In the genomic region with DNA sequence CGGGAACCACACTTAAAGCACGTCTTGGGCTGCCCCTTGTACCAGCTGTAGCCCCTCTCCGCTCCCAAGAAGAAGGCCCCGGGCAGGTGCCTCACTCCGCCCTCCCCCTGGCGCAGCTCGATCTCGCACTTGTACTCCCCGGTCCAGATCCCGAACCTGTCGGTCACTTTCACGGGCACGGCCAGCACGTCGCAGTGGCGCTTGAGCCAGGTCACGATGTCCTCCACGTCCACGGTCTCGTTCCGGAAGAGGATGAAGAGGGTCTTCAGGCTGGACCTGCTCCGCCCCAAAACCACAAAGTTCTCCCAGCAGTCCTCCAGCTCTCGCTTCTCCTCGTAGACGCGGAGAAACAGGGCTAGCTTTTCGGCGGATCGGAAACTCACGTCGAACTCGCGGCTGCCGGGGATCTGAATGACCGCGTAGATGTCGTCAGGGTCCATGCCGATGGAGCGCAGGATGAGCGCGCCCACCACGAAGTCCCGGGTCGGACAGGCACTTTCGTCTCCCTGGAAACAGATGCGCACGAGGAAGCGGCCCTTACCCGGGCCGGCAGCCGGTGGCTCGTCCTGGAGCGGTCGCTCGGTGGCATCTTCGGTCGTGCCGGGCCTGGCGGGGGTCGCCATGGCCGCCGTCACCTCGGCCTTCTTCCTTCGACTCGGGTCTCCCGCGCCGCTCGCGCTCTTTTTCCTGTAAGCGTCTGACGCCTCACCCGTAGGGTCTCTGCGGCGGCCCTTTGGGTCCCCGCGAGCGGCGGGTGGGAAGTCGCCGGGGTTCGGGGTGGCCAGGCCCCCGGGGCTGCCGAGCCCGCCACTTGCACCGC, we compare ENCODE assay signal across 8 mouse cellular contexts. TPM values are rescaled to one million over a fixed set of nuclear protein-coding genes. Genes with fewer than 3 reads are reported as not detected.
DNase-seq lines count a peak whose midpoint lies in the region; ATAC-seq and TF ChIP-seq lines count a peak whose summit lies in the region.
"Had no signal": no experiment of that assay in that cellular context is flagged by ENCODE, and none has a peak within 500 bp of the region (broad histone marks: within the 10 kb centered on the region; RNA-seq: fewer than 3 reads in every experiment).

No protein-coding gene starts in this region.

- H3K9me3 ChIP-seq in kidney, embryonic 15.5 days (replicated peaks), result peaks cover 7% of the 10 kb centered on the region; the same call in 1 of the 2 replicates

- intact Hi-C loops in heart, adult 2 months (cut with DNase I), result loop anchor here (2.0 kb wide), 2 partner anchors 17 to 23 kb away; no protein-coding TSS in a partner anchor

- peaks cover 8% of the 10 kb centered on the region for H3K4me1 ChIP-seq in heart, adult 2 months (ENCODE audit: control insufficient read depth, insufficient read depth, low read length)
- H3K4me1 ChIP-seq in kidney, embryonic 15.5 days, result peaks cover 43% of the 10 kb centered on the region
- no peaks in the 10 kb centered on the region; the same call in none of the 2 replicates for H3K4me1 ChIP-seq in spleen, adult 2 months (ENCODE audit: control insufficient read depth, insufficient read depth, insufficient read length)

- no peak for TF ChIP-seq EP300 in heart, adult 2 months (IDR thresholded peaks at IDR 0.05; ENCODE audit: insufficient read depth, low read depth, low read length)

- no peaks in the 10 kb centered on the region for H3K27me3 ChIP-seq in heart, adult 2 months (ENCODE audit: control insufficient read depth, insufficient read depth, low read length)
- no peaks in the 10 kb centered on the region for H3K27me3 ChIP-seq in kidney, embryonic 15.5 days
- peaks cover 10% of the 10 kb centered on the region; the same call in 1 of the 2 replicates for H3K27me3 ChIP-seq in spleen, adult 2 months (ENCODE audit: control insufficient read depth, insufficient read depth, low read length)

- peak; percentile 50 for DNase-seq in urinary bladder, adult 2 months (ENCODE audit: low spot score)
- no peak for DNase-seq in urinary bladder, postnatal 10 days (ENCODE audit: low spot score)
- peak; percentile 64 for DNase-seq in cerebellum, adult 9-11 months
- DNase-seq in heart, adult 2 months, result peak; percentile 48 to 61
- peak; percentile 38 for DNase-seq in lung, postnatal 10 days
- no peak for DNase-seq in spleen, adult 2 months (ENCODE audit: low read depth in 1 of 2, low spot score in 2 of 2)

- no peak for TF ChIP-seq POLR2A in heart, adult 2 months (IDR thresholded peaks at IDR 0.05; ENCODE audit: insufficient read depth, low read depth, low read length)
- TF ChIP-seq POLR2A in spleen, adult 2 months (IDR thresholded peaks at IDR 0.05; ENCODE audit: low read depth, low read length), result no peak

- H3K79me2 ChIP-seq in heart, adult 2 months (replicated peaks; ENCODE audit: control insufficient read depth, insufficient read depth, low read length), result no peaks in the 10 kb centered on the region

- WGBS in heart, adult 2 months, result 2% methylated on average over 86 of the region's 86 CpGs
- WGBS in kidney, embryonic 15.5 days, result under 1% methylated on average over 86 of the region's 86 CpGs
- 10% methylated on average over 77 of the region's 86 CpGs for WGBS in spleen, adult 2 months

- no peaks in the 10 kb centered on the region for H3K36me3 ChIP-seq in heart, adult 2 months (ENCODE audit: control insufficient read depth, insufficient read depth, low read length)
- H3K36me3 ChIP-seq in kidney, embryonic 15.5 days, result 0 out of 2 replicates have a peak, but pooled peaks cover 4% of the 10 kb centered on the region
- no peaks in the 10 kb centered on the region for H3K36me3 ChIP-seq in spleen, adult 2 months (ENCODE audit: control insufficient read depth, insufficient read depth, low read length)

- ATAC-seq in kidney, embryonic 15.5 days (replicated peaks; ENCODE audit: low FRiP score), result peak; percentile 0; the same call in 1 of the 2 replicates

- peak overlapping the region; percentile 90 for H3K27ac ChIP-seq in heart, adult 2 months
- H3K27ac ChIP-seq in kidney, embryonic 15.5 days, result peak overlapping the region; percentile 98
- peak overlapping the region; percentile 50; the same call in 1 of the 2 replicates for H3K27ac ChIP-seq in spleen, adult 2 months (ENCODE audit: insufficient read depth, low read length)

- TF ChIP-seq CTCF in heart, adult 2 months (IDR thresholded peaks at IDR 0.05), result no peak
- no peak for TF ChIP-seq CTCF in spleen, adult 2 months (IDR thresholded peaks at IDR 0.05; ENCODE audit: extremely low read depth, insufficient read depth, insufficient read length, insufficient replicate concordance)

- H3K4me2 ChIP-seq in kidney, embryonic 15.5 days, result peak overlapping the region; percentile 70

- peak overlapping the region; percentile 93 for H3K9ac ChIP-seq in heart, adult 2 months (ENCODE audit: low read depth, low read length)
- peak overlapping the region; percentile 98 for H3K9ac ChIP-seq in kidney, embryonic 15.5 days

- H3K4me3 ChIP-seq in heart, adult 2 months, result peak overlapping the region; percentile 61
- H3K4me3 ChIP-seq in kidney, embryonic 15.5 days (replicated peaks), result peak overlapping the region; percentile 88
- H3K4me3 ChIP-seq in spleen, adult 2 months (ENCODE audit: extremely low read depth, insufficient read depth, insufficient read length), result peak overlapping the region; percentile 80

RNA-seq across cellular contexts. Expression of gene Zcchc3, which starts 0.9 kb away (rescaled TPM):
- polyA plus RNA-seq in urinary bladder, adult 2 months (2012; rRNA removed), result 8.7 and 9.7 TPM in 2 replicates
- 1 to 10 TPM; 6.7 to 9.1 TPM for total RNA-seq in heart, adult 2 months (2021)
- polyA plus RNA-seq in heart, adult 2 months (2012; rRNA removed), result 4.0 and 5.5 TPM in 2 replicates
- polyA plus RNA-seq in kidney, embryonic 15.5 days (2015; fragmentation: Nextera tagmentation; extraction: Ambion mirVana), result 42.4 and 45.7 TPM in 2 replicates
- polyA plus RNA-seq in spleen, adult 2 months (2012; rRNA removed), result 1.8 and 2.7 TPM in 2 replicates

RNA-seq across cellular contexts. Expression of gene 6820408C15Rik, which starts 1.4 kb away (rescaled TPM):
- 0.40 and 0.45 TPM in 2 replicates for polyA plus RNA-seq in urinary bladder, adult 2 months (2012; rRNA removed)
- total RNA-seq in heart, adult 2 months (2021), result 1 to 10 TPM; 1.5 to 2.4 TPM
- 2.5 and 4.0 TPM in 2 replicates for polyA plus RNA-seq in heart, adult 2 months (2012; rRNA removed)
- polyA plus RNA-seq in kidney, embryonic 15.5 days (2015; fragmentation: Nextera tagmentation; extraction: Ambion mirVana), result 0.56 and 0.77 TPM in 2 replicates
- 0.12 TPM in 1 of 2 replicates, not detected in the other for polyA plus RNA-seq in spleen, adult 2 months (2012; rRNA removed)

RNA-seq across cellular contexts. Expression of gene Sox12, which starts 16.1 kb away (rescaled TPM):
- 8.6 and 12.6 TPM in 2 replicates for polyA plus RNA-seq in urinary bladder, adult 2 months (2012; rRNA removed)
- total RNA-seq in heart, adult 2 months (2021), result 1 to 10 TPM; 6.9 to 8.3 TPM
- polyA plus RNA-seq in heart, adult 2 months (2012; rRNA removed), result 7.6 and 8.8 TPM in 2 replicates
- 10.6 and 12.2 TPM in 2 replicates for polyA plus RNA-seq in kidney, embryonic 15.5 days (2015; fragmentation: Nextera tagmentation; extraction: Ambion mirVana)
- polyA plus RNA-seq in spleen, adult 2 months (2012; rRNA removed), result 4.0 and 4.6 TPM in 2 replicates

RNA-seq across cellular contexts. Expression of gene Nrsn2, which starts 37.5 kb away (rescaled TPM):
- polyA plus RNA-seq in urinary bladder, adult 2 months (2012; rRNA removed), result not detected in 2 replicates
- not detected for total RNA-seq in heart, adult 2 months (2021)
- 0.31 TPM in 1 of 2 replicates, not detected in the other for polyA plus RNA-seq in heart, adult 2 months (2012; rRNA removed)
- polyA plus RNA-seq in kidney, embryonic 15.5 days (2015; fragmentation: Nextera tagmentation; extraction: Ambion mirVana), result 1.1 and 2.2 TPM in 2 replicates
- not detected in 2 replicates for polyA plus RNA-seq in spleen, adult 2 months (2012; rRNA removed)

RNA-seq across cellular contexts. Expression of gene Defb23, which starts 50.4 kb away (rescaled TPM):
- not detected in 2 replicates for polyA plus RNA-seq in urinary bladder, adult 2 months (2012; rRNA removed)
- not detected for total RNA-seq in heart, adult 2 months (2021)
- not detected in 2 replicates for polyA plus RNA-seq in heart, adult 2 months (2012; rRNA removed)
- polyA plus RNA-seq in kidney, embryonic 15.5 days (2015; fragmentation: Nextera tagmentation; extraction: Ambion mirVana), result 0.27 TPM in 1 of 2 replicates, not detected in the other
- not detected in 2 replicates for polyA plus RNA-seq in spleen, adult 2 months (2012; rRNA removed)
- polyA plus RNA-seq: frontal cortex, adult 2 months had no signal

Comparison
In these comparisons a context has a peak if more than half of its experiments do, and no peak if none do; other contexts are left out.
1. DNase-seq: peak in urinary bladder, adult 2 months (single experiment), cerebellum, adult 9-11 months (single experiment), heart, adult 2 months (2 of 2) and lung, postnatal 10 days (single experiment); none in urinary bladder, postnatal 10 days (single experiment) and spleen, adult 2 months (0 of 2).
2. Peak in every context shown above with its lines, with median percentiles within 50 percentile points of each other: H3K27ac ChIP-seq and H3K4me3 ChIP-seq.